Mouse (Mus musculus) spleen, postnatal 4 days (tissue): ENCODE data around the gene Krtap31-1.
"Not testable (repeated sequence)": the region's sequence is repeated elsewhere in the genome, so short reads cannot be mapped to it uniquely, and the experiment has no call there.

Experiments used
- DNase-seq, 2 experiments: peaks; one replicate each; pipeline ENCODE4 v3.0.0; 2022; ENCODE audit warnings: low spot score in 2 of 2

The Krtap31-1 gene

DNA sequence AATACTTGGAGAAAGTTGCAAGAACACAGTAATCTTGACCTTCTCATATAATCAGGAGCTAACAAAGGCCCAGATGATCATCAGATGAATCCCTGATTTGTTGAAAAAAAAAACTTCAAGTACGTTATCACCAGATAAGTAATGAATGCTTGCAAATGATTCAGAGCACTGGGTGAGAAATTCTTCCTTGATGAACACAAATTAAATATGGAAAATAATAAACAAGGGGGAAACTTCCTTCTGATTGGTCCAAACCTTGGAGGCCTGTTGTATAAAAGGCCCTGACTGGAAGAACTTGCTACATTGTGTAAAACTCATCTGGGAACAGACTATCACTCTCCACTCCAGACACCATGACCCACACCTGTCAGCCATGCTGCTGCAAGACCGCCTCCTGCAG lies at the start of gene Krtap31-1:
Krtap31-1 (plus strand) TSS at position 301 of the 400 bp plus-strand sequence.
- DNase-seq: no peak

DNA sequence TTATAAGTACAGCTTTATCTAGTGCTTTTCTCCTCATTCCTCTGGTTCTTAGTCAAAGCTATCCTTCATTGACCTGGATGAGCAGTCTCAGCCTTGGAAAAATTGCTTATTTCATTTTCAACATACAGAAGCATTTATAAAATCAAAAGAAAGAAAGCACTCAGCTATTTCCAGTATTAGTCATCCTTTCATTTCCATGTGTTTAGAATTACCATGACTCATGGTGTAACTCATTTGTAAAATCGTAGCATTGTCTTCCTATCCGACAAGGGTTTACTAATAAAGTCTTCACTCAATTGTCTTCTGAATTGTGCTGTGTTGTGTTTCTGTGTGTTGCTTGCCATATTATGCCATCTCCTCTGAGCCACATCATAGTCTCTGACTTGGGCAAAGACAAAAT lies 49.0 kb upstream of the Krtap31-1 start:
- no peak for DNase-seq

DNA sequence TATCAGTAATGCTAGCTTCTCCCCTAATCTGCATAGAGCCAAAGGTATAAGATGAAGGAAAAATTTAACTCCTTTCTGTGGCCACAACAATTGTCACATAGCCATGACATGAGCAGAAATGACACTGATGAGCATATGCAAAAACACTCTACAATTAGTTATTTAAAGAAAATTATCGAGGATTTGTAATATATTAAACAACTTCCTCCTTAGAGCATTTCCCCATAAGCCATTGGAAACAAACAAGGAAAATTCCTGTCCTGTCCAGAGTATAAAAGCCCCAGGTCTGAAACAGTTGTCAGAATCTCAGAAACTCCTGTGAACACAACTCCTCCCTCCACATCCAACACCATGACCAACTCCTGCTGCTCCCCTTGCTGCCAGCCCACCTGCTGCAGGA lies 43.5 kb upstream of the Krtap31-1 start, which contains the start of gene Gm11559:
Gm11559 (plus strand) TSS at position 301 of the 400 bp plus-strand sequence.
- DNase-seq: not testable (repeated sequence)

DNA sequence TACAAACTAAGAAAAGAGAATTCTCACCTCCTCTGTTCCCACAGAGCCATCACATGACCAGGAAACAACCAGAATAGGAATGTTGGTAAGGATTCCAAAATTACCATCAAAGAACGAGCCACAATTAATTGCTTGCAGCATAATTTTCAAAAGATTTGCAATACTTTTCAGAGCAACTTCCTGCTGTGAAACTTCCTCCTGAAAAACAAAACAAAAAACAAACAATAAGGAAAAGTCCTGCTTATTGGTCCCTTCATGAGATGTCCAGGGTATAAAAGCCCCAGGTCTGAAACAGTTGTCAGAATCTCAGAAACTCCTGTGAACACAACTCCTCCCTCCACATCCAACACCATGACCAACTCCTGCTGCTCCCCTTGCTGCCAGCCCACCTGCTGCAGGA lies 34.6 kb upstream of the Krtap31-1 start, which contains the start of gene Krtap9-1:
Krtap9-1 (plus strand) TSS at position 301 of the 400 bp plus-strand sequence.
- not testable (repeated sequence) for DNase-seq

DNA sequence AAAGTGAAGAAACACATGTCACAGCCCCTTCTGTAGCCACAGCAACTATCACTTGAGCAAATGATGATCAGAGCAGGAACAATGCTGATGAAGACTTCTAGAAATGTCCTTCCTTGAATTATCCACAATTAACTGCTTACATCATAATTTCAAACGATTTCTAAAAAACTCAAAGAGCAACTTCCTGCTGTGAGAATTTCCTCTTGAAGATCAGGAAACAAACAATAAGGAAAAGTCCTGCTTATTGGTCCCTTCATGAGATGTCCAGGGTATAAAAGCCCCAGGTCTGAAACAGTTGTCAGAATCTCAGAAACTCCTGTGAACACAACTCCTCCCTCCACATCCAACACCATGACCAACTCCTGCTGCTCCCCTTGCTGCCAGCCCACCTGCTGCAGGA lies 28.8 kb upstream of the Krtap31-1 start, which contains the start of gene Gm11567:
Gm11567 (plus strand) TSS at position 301 of the 400 bp plus-strand sequence.
- not testable (repeated sequence) for DNase-seq

DNA sequence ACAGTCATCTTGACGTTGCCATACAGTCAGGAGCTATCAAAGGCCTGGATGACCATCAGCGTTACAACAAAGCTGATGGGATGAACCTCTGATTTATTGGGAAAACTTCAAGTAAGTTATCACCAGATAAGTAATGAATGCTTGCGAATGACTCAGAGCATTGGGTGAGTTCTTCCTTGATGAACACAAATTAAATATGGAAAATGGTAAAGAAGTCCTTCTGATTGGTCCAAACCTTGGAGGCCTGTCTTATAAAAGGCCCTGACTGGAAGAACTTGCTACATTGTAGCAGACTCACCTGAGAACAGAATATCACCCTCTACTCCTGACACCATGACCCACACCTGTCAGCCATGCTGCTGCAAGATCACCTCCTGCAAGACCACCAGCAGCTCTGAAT lies 6.7 kb downstream of the Krtap31-1 start, which contains the start of gene Gm11565:
Gm11565 (plus strand) TSS at position 301 of the 400 bp plus-strand sequence.
- no peak for DNase-seq

DNA sequence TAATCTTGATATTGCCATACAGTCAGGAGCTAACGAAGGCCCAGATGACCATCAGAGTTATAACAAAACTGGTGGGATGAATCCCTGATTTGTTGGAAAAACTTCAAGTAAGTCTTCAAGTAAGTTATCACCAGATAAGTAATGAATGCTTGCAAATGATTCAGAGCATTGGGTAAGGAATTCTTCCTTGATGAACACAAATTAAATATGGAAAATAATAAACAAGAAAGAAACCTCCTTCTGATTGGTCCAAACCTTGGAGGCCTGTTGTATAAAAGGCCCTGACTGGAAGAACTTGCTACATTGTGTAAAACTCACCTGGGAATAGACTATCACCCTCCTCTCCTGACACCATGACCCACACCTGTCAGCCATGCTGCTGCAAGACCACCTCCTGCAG lies 28.3 kb downstream of the Krtap31-1 start, which contains the start of gene Krtap31-2:
Krtap31-2 (plus strand) TSS at position 301 of the 400 bp plus-strand sequence.
- DNase-seq: no peak

DNA sequence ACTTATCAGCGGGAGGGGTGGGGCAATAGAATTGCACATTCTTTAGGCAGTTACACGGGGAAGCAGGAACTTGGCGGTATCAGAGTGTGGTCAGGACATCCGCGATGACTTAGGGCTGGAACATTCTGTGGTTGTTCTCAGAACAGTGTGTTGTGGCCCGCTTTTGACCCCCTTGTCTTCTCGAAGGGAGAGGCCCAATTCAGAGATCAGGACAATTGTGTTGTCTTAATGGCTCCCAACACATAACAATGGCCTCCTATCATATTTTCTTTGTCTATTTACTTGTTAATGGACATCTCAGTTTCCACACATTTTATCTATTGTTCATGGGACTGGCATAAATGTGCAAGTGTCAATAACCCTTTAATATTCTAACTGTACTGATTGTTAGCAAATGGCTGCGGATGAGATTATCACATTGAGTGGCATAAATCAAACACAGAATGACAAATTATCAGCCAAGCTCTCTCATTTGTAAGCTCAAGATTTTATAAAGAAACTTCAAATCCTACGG lies 30.1 kb downstream of the Krtap31-1 start:
- no peak for DNase-seq

DNA sequence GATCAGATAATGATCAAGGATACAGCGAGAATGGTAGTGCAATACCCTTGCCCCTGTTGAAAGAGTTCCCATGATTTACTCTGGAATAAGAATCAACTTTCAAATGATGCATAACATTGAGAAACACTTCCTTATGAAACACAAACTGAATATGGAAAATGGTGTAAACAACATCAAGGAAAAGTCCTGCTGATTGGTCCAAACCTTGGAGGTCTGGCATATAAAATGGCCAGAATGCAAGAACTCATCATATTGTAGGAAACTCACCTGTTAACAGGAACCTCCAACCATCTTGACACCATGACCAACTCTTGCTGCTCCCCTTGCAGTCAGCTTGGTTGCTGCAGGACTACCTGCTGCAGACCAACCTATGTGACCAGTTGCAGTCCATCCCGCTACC lies 40.5 kb downstream of the Krtap31-1 start, which contains the start of gene Krtap9-5:
Krtap9-5 (plus strand) TSS at position 301 of the 400 bp plus-strand sequence.
- no peak for DNase-seq
